Mouse (Mus musculus): ENCODE measurements around the gene Dnmt3l.

DNA sequence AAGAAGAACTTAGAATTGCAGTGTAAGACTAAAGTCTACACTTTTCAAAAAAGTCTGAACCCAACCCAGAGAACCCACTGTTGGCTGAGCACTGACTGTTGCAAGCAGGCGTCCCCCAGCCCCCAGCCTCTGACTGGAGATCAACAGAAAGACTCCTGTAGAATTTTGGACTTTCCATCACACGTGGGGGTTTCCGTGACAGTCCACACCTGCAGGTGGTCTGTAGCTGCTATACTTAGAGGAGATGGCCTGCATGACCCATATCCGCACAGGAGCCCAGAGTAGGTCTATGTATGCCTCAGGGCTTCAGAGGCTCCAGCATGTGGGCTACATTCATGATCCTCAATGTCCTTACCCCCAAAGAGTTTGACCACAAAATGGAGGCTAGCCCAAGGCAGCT lies 4.6 kb downstream of the Dnmt3l start:
- no peak for TF ChIP-seq CTCF (IDR thresholded peaks at IDR 0.05)
- TF ChIP-seq EP300 (IDR thresholded peaks at IDR 0.05) = no peak
